Mouse (Mus musculus) MEL (cell line): ENCODE measurements around the gene Olfr665.

Experiments used
- CTCF ChIP-seq, 3 experiments: IDR thresholded peaks in 2 of 3; conservative IDR thresholded peaks in 1 of 3; 2 replicates each; pipeline ENCODE4 v1.5.1; 2011 to 2012; ENCODE audit warnings: low read length in 3 of 3, low read depth in 2 of 3, mild to moderate bottlenecking in 2 of 3, improper control_type of control experiment in 1 of 3, inconsistent platforms in 1 of 3, mixed read lengths in 1 of 3, moderate library complexity in 1 of 3; ENCODE audit not compliant: control insufficient read depth in 1 of 3, insufficient read depth in 1 of 3, poor library complexity in 1 of 3, severe bottlenecking in 1 of 3
- EP300 ChIP-seq, 2 experiments: IDR thresholded peaks; 2 replicates each; pipeline ENCODE4 v1.6.1; 2011; ENCODE audit warnings: improper control_type of control experiment in 2 of 2, low read length in 2 of 2, low read depth in 1 of 2, mild to moderate bottlenecking in 1 of 2
- MXI1 ChIP-seq: IDR thresholded peaks from 2 replicates; pipeline ENCODE4 v1.6.1; 2011; ENCODE audit warnings: mild to moderate bottlenecking, low read depth, low read length, improper control_type of control experiment
- NRF1 ChIP-seq: IDR thresholded peaks from 2 replicates; pipeline ENCODE4 v1.6.1; 2014; ENCODE audit warnings: low read depth, mild to moderate bottlenecking, inconsistent platforms, low read length, improper control_type of control experiment, moderate library complexity; ENCODE audit not compliant: poor library complexity, insufficient read depth, severe bottlenecking
- POLR2A ChIP-seq, 2 experiments: IDR thresholded peaks; 2 replicates each; pipeline ENCODE4 v1.6.1; 2011 to 2012; ENCODE audit warnings: low read length in 2 of 2, mild to moderate bottlenecking in 2 of 2, control low read depth in 1 of 2, improper control_type of control experiment in 1 of 2, low read depth in 1 of 2, moderate library complexity in 1 of 2; ENCODE audit not compliant: control insufficient read depth in 1 of 2, insufficient read depth in 1 of 2, poor library complexity in 1 of 2
- POLR2AphosphoS2 ChIP-seq: IDR thresholded peaks from 2 replicates; pipeline ENCODE4 v1.6.1; 2011; ENCODE audit warnings: low read length, improper control_type of control experiment
- TAL1 ChIP-seq: IDR thresholded peaks from 2 replicates; pipeline ENCODE4 v1.6.1; 2012; ENCODE audit warnings: mild to moderate bottlenecking, inconsistent platforms, low read length, moderate library complexity, mixed read lengths
- UBTF ChIP-seq: IDR thresholded peaks from 2 replicates; pipeline ENCODE4 v1.6.1; 2012; ENCODE audit warnings: low read depth, mild to moderate bottlenecking, inconsistent platforms, low read length, improper control_type of control experiment, moderate library complexity, borderline replicate concordance; ENCODE audit not compliant: insufficient read depth
- USF2 ChIP-seq, 2 experiments: IDR thresholded peaks; 2 replicates each; pipeline ENCODE4 v1.6.1; 2011 to 2012; ENCODE audit warnings: improper control_type of control experiment in 2 of 2, low read length in 2 of 2, borderline replicate concordance in 1 of 2, inconsistent platforms in 1 of 2, low read depth in 1 of 2, mild to moderate bottlenecking in 1 of 2; ENCODE audit not compliant: insufficient read depth in 1 of 2

GRCm38 (mm10) chr7:104842503-104842902, 35.3 kb upstream of the Olfr665 start, which contains the start of gene Usp17lb:
- TF ChIP-seq CTCF (IDR thresholded peaks at IDR 0.05 in 2 of 3, conservative IDR thresholded peaks at IDR 0.05 in 1 of 3; ENCODE audit: control insufficient read depth in 1 of 3, insufficient read depth in 1 of 3, low read depth in 2 of 3, low read length in 3 of 3, poor library complexity in 1 of 3, severe bottlenecking in 1 of 3) (no peak), EP300 (IDR thresholded peaks at IDR 0.05; ENCODE audit: low read depth in 1 of 2, low read length in 2 of 2) (no peak), POLR2A (IDR thresholded peaks at IDR 0.05; ENCODE audit: control insufficient read depth in 1 of 2, insufficient read depth in 1 of 2, low read depth in 1 of 2, low read length in 2 of 2, poor library complexity in 1 of 2) (no peak), TAL1 (no peak), UBTF (no peak), MXI1 (no peak), POLR2AphosphoS2 (no peak), NRF1 (no peak), USF2 (IDR thresholded peaks at IDR 0.05; ENCODE audit: borderline replicate concordance in 1 of 2, insufficient read depth in 1 of 2, low read depth in 1 of 2, low read length in 2 of 2) (no peak)
